Mouse (Mus musculus) testis, adult 2 months (tissue): ENCODE measurements around the gene Chuk.

ENCODE experiments used
- CTCF ChIP-seq: fragments of 200-500 bp; IDR thresholded peaks from 2 replicates; pipeline ENCODE4 v1.5.1; 2012; ENCODE audit warnings: low read depth, mild to moderate bottlenecking, inconsistent platforms, low read length, moderate library complexity; ENCODE audit not compliant: control insufficient read depth, insufficient read depth, insufficient replicate concordance
- POLR2A ChIP-seq: fragments of 200-500 bp; IDR thresholded peaks from 2 replicates; pipeline ENCODE4 v1.6.1; 2012; ENCODE audit warnings: low read depth, mild to moderate bottlenecking, inconsistent platforms, low read length, moderate library complexity; ENCODE audit not compliant: control insufficient read depth

- TF ChIP-seq CTCF: no peak
- TF ChIP-seq POLR2A: no peak
Observed at GRCm38 (mm10) chr19:44135960-44136485, 28.7 kb upstream of the Chuk start.
